Mouse (Mus musculus) CH12F3 (cell line): ENCODE measurements around the gene C330007P06Rik.

Source experiments
- in situ Hi-C: fragments of 300-500 bp; cut with MboI; formaldehyde crosslinking; loops from 2 replicates; pipeline ENCODE4 v1.14.3; 2020; ENCODE audit warnings: low sequenced_read_pairs

Gene C330007P06Rik

GRCm38 (mm10) chrX:36837069-36837676, 36.7 kb downstream of the C330007P06Rik start:
- in situ Hi-C loops, result no loop called here

- in situ Hi-C loops, result no loop called here
Measured at GRCm38 (mm10) chrX:36833397-36834084, 40.4 kb downstream of the C330007P06Rik start.

GRCm38 (mm10) chrX:36831632-36832031, 42.3 kb downstream of the C330007P06Rik start:
- in situ Hi-C loops, result no loop called here

- in situ Hi-C loops, result no loop called here
Measured at GRCm38 (mm10) chrX:36830271-36830670, 43.6 kb downstream of the C330007P06Rik start.

- in situ Hi-C loops, result no loop called here
Measured at GRCm38 (mm10) chrX:36826873-36827272, 47.0 kb downstream of the C330007P06Rik start.

GRCm38 (mm10) chrX:36825032-36825431, 48.9 kb downstream of the C330007P06Rik start:
- in situ Hi-C loops, result no loop called here

GRCm38 (mm10) chrX:36823932-36824711, 49.8 kb downstream of the C330007P06Rik start:
- in situ Hi-C loops, result no loop called here

GRCm38 (mm10) chrX:36820201-36820600, 53.7 kb downstream of the C330007P06Rik start:
- in situ Hi-C loops, result no loop called here

- in situ Hi-C loops, result no loop called here
Measured at GRCm38 (mm10) chrX:36819575-36819974, 54.3 kb downstream of the C330007P06Rik start.

- in situ Hi-C loops, result no loop called here
Measured at GRCm38 (mm10) chrX:36816953-36817441, 56.9 kb downstream of the C330007P06Rik start.

- in situ Hi-C loops, result no loop called here
Measured at GRCm38 (mm10) chrX:36816368-36816899, 57.5 kb downstream of the C330007P06Rik start.

GRCm38 (mm10) chrX:36815439-36815838, 58.5 kb downstream of the C330007P06Rik start:
- in situ Hi-C loops, result no loop called here

- in situ Hi-C loops, result no loop called here
Measured at GRCm38 (mm10) chrX:36815022-36815421, 58.9 kb downstream of the C330007P06Rik start.

- in situ Hi-C loops, result no loop called here
Measured at GRCm38 (mm10) chrX:36814161-36814836, 59.6 kb downstream of the C330007P06Rik start.

GRCm38 (mm10) chrX:36811377-36811776, 62.5 kb downstream of the C330007P06Rik start:
- in situ Hi-C loops, result no loop called here

- in situ Hi-C loops, result no loop called here
Measured at GRCm38 (mm10) chrX:36808318-36808683, 65.6 kb downstream of the C330007P06Rik start.

GRCm38 (mm10) chrX:36807360-36808317, 66.3 kb downstream of the C330007P06Rik start:
- in situ Hi-C loops, result no loop called here

- in situ Hi-C loops, result no loop called here
Measured at GRCm38 (mm10) chrX:36805466-36806235, 68.3 kb downstream of the C330007P06Rik start.

- in situ Hi-C loops, result no loop called here
Measured at GRCm38 (mm10) chrX:36804196-36804595, 69.7 kb downstream of the C330007P06Rik start.
